Mouse (Mus musculus): ENCODE measurements around the gene Usp5.
"Not testable (repeated sequence)": the region's sequence is repeated elsewhere in the genome, so short reads cannot be mapped to it uniquely, and the experiment has no call there.

Gene Usp5

DNA sequence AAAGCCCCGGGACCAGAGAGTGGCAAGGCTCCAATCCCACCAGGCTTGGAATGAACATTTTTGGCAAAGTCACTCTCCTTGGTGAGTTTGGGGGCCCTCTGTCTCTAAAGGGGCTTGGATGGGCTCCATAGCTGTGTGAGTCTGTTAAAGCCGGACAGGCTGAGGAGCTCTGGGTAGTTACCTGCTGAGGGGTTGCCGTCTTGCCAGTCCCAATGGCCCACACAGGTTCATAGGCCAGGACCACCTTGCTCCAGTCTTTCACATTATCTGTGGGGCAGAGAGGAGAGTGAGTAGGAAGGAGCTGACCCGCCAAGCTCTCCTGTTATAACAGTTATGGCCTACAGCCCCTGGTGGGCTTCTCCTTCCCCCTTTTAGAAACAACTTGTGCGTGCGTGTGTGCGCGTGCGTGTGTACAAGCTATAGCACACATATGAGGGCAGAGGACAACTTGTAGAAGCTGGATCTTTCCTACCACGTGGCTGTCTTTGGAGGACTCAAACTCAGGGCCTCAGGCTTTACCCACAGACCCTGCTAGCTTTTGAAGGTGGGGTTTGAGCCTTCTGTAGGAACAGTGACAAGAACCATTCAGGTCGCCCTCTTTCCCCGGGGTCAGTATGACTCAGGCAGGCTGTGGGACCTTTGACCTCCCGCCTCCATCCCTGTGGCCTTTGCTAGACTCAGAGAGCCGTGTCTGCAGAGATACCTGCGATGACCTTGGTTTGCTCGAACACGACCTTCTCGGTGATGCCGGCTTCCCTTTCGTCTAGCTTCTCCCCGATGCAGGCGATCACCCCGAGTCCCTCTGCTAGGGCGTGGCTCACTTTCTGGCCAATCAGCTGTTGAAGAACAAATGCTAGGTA lies 17.4 kb downstream of the Usp5 start:
- no peak for DNase-seq (ENCODE audit: low read depth)

DNA sequence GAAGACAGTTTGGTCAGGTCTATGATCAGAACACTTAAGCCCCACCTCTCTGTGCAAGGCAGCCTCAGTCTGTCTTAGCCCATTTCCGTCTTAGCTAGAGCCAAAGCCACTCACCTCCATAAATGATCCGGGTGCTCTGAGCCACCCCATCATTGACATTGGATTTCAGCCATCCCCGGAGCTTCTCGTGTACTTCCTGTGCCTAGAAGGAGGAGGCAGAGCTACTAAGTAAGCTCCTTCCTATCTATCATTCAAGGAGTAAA lies 17.9 kb downstream of the Usp5 start:
- no peak for DNase-seq (ENCODE audit: low read depth)

DNA sequence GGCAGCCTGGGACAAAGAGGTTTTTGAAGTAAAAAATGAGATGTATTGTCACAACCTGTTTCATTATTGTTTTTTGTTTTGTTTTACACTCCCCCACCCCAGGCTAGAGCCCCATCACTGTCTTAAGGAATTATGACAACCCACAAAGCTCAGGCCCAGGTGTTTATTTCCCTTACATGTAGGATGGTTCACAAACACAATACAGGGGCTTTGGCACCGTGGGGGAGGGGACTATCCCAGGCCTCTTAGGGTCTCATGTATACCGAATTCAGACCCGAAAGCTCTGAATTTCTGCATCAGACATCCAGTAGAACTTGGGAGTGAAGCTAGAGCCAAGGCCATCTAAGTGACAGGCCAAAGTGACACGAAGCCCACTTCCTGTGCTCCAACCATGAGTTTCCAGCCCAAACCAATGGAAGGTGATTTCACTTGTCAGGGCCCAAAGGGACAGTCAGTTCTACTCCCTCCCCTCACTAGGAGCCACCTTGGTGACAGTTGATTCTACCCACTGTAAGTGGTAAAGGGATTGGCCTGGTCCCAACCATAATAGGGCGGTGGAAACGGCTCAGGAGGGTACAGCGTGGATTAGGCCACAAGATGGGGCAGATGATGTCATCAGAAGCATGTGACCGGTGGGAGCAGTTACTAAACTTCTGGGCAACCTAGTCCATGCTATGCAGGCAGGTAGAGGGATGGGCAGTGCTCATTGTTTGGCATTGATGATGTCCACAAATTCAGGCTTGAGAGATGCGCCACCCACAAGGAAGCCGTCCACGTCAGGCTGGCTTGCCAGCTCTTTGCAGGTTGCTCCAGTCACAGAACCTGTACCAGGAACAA lies 18.5 kb downstream of the Usp5 start:
- DNase-seq (ENCODE audit: low read depth): not testable (repeated sequence)

DNA sequence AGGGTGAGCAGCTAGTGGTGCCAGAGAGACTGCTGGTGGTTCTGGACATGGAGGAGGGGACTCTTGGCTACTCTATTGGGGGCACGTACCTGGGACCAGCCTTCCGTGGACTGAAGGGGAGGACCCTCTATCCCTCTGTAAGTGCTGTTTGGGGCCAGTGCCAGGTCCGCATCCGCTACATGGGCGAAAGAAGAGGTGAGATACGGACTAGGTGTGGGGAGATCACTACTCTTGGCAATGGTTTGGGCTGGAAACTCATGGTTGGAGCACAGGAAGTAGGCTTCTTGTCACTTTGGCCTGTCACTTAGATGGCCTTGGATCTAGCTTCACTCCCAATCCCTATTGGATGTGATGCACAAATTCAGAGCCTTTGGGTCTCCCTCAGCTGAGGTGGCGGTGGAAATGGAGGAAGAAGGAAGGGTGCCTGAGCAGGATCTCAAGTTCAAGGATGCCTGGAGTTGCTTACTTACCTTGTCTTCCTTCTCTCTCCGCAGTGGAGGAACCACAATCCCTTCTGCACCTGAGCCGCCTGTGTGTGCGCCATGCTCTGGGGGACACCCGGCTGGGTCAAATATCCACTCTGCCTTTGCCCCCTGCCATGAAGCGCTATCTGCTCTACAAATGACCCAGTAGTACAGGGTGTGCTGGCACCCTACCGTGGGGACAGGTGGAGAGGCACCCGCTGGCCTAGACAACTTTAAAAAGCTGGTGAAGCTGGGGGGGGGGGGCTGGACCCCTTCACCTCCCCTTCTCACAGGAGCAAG lies 19.3 kb downstream of the Usp5 start:
- no peak for DNase-seq (ENCODE audit: low read depth)

DNA sequence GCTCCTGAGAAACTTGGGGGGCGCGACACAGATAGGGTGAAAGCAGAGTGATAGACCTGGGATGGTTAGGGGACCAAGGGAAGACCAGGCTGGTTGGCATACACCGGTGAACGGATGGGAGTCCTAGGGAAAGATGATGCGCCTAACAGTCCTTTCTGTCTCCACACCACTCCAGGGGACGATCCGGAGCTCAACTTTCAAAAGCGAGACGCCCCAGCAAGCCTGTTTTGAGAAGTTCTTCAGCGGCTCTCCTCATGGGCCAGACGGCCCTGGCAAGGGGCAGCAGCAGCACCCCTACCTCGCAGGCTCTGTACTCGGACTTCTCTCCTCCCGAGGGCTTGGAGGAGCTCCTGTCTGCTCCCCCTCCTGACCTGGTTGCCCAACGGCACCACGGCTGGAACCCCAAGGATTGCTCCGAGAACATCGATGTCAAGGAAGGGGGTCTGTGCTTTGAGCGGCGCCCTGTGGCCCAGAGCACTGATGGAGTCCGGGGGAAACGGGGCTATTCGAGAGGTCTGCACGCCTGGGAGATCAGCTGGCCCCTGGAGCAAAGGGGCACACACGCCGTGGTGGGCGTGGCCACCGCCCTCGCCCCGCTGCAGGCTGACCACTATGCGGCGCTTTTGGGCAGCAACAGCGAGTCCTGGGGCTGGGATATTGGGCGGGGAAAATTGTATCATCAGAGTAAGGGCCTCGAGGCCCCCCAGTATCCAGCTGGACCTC lies 20.1 kb downstream of the Usp5 start:
- DNase-seq (ENCODE audit: low read depth): peak; percentile 65

DNA sequence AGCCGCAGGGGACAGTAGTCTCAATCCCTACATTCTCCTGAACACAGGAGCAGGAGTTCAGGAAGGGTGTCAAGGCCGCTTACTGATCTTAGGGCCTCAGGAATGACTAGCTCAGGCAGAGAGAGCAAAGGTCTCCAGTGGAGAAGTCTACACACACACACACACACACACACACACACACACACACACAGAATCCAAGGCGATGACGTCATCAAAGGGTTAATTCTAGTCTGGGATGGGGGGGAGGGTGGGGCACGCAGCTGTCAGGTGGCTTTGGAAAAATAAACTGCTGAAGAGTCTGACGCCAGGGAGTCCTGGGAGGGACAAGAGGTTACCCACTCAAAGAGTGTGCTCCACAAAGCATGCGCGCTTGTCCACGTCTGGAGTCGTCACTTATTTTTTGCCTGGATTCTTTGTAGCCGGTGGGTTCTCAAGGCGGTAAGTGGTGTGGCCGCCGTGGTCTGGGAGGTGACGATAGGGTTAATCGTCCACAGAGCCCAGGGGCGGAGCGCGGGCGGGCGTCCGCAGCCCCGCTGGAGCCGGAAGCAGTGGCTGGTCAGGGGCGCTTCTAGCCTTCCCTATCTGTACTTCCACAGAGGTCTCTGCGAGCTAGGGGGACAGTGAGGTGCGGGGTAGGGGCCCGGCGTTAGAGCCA lies 20.8 kb downstream of the Usp5 start, which contains the start of gene Spsb2:
TSS of gene Spsb2 (plus strand) at position 304 of the 655 bp plus-strand sequence.
- DNase-seq (ENCODE audit: low read depth): peak; percentile 46

DNA sequence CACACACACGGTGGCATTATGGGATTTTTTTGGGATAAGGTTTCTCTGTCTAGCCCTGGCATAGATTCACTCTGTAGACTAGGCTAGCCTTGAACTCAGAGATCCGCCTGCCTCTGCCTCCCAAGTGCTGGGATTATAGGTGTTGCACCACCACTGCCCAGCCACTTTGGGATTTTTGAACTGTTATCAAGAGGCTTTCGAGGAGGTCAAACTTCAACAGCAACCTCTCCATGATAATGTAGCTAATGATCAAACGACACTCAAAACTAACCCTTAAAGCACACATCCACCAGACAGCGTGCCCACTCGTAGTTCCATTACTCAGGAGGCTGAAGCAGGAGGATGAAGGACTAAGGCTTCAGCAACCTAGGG lies 21.3 kb downstream of the Usp5 start:
- DNase-seq (ENCODE audit: low read depth): no peak

DNA sequence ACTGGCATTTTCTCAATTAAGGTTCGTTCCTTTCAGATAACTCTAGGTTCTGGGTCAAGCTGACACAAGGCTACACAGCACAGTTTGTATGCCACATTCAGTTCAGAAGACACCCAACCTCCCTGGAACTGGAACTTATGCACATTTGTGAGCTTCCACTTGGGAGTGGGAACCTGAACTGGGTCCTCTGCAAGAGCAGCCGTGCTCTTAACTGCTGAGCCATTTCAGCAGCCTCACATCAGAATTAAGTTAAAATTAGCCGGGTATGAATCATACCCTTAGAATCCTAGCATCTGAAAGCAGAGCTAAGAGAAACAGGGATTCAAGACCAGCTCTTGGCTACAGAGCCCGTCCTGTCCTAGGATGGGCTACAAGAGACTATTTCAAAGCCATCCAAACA lies 21.9 kb downstream of the Usp5 start:
- no peak for DNase-seq (ENCODE audit: low read depth)

DNA sequence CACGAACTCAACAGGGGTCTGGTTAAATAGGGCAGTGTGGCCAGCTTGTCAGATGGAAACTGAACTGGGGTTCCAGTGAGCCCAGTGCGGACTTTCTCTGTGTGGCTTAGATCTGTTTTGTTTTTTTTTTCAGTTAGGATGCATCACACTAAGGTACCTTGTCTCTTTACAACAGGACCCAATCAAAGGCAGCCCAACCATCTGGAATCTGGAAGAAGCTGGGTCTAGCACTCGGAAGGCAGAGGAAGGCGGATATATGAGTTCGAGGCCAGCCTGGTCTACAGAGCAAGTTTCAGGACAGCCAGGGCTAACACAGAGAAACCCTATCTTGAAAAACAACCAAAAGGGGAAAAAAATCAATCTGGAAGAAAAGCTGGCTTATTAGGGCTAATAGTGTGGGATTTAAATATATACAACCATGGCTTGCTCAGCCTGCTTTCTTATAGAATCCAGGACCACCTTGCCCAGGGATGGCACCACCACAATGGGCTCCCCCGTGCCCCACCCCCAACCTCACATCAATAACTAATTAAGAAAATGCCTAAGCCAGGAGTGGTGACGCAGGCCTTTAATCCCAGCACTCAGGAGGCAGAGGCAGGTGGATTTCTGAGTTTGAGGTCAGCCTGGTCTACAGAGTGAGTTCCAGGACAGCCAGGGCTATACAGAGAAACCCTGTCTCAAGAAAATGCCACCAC lies 22.7 kb downstream of the Usp5 start:
- no peak for DNase-seq (ENCODE audit: low read depth)

DNA sequence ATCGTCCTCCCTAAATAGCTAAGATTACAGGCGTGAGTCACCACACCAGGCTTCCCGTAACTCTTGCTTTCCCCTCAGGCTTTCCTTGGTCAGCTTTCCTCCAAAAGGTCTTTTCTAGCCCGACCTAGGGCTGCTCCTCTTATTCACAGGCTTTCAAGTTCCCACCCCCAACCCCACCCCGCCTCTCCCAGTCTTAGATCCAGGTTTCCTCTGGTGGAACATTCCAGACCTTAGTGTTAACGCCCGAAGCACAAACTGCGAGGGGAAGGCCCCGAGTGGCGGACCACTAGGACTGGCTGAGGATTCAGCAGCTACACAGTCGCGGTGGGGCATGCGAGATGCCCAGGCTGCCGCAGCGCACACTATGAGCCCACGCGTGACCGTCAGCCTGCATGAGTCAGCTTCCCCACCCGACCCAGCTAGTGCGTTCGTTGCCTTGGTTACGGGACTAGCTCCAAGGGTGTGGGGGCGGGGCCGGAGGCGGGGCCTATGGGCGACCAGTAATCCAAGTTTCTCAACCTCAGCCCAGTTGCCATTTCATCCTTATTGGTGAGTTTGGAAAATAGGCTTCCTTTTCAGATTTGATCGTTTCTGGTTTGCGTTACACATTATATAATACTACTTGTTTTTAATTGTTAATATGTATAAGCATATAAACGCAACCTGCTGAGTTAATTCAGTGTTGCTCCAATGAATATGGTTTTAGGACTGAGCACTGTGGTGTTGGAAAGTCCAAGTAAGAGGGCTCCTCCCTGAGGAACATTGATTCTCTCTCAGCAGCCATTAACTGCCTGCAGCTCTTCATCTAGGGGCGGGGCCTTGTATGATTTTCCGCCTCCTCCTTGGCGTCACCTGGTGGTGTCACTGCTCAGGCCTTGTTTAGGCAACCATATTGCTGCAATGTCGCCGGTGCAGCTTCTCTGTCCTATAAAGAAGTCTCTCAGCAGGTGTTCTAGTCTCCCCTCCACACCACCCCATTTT lies 23.7 kb downstream of the Usp5 start:
- DNase-seq (ENCODE audit: low read depth): peak; percentile 86

DNA sequence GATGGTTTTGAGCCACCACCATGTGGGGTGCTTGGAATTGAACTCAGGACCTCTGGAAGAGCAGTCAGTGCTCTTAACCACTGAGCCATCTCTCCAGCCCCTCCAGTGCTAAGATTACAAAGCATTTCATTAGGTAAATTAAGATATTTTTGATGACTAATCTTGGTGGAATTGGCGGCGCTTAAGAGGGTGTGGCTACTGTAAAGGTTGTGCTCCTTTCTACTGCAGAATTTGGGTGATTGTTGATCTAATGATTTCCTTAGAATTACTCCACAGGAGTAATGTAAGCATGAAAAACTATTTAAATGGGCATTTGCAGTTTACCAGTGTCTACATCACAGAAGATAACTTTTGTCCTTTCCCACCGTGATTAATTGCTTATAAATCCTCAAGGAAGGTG lies 24.9 kb downstream of the Usp5 start:
- DNase-seq (ENCODE audit: low read depth): no peak

DNA sequence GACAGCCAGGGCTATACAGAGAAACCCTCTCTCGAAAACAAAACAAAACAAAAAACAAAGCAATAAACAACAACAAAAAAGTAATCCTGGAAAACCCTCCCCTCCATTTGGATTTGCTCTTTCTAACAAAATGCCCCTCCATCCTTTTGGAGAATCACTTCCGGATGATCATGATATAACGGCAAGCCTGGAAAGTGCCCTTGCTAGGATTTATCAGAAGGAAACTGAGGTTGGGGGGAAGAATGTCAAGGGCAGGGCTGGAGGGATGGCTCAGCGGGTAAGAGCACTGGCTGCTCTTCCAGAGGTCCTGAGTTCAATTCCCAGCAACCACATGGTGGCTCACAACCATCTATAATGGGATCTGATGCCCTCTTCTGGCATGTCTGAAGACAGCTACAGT lies 25.6 kb downstream of the Usp5 start:
- DNase-seq (ENCODE audit: low read depth): not testable (repeated sequence)

DNA sequence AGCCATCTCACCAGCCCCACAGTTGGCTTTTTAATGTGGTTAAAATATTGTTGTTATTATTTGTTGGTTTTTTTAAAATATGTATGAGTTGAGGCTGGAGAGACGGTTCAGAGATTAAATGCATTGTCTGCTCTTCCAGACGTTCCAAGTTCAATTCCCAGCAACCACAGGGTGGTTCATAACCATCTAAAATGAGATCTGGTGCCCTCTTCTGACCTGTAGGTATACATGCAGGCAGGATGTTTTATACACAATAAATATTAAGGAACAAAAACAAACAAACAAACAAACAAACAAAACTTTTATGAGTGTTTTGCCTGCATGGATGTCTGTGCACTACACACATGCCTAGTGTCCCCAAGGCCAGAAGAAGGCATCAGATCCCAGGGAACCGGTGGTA lies 26.2 kb downstream of the Usp5 start:
- no peak for DNase-seq (ENCODE audit: low read depth)

DNA sequence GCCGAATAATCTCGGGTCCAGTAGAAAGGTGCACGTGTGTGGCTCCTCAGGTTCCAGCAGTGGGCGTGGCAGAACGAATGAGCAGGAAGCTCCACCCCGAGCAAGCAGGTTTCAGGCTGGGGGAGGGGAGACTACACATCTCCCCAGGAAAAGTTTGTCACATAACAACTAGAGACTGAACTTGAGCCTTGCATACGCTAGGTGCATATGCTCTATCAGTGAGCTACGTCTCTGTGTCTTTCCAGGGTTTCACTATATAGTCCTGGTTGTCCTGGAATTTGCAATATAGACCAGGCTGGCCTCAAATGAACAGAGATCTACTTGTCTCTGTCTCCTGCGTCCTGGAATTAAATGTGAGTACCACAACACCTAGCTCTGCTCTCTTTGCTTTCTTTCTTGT lies 26.9 kb downstream of the Usp5 start:
- DNase-seq (ENCODE audit: low read depth): not testable (repeated sequence)

DNA sequence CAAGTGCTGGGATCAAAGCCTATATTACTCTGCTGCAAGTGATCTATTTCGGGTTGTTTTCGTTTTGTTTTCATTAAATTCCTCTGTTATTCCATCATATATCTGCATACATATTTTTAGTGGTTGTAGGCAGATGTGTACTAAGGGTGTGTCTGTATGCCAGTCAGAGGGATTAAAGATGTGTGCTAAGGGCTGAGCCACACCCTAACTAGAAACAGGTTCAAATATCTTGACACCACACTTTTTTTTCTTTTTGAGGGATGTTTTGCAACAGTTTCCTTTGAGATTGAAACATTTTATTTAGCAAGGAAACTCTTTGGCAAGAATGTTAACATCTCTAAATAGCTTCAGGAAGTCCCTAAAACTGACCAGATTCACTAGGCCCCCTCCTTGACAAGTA lies 33.1 kb downstream of the Usp5 start:
- no peak for DNase-seq (ENCODE audit: low read depth)

DNA sequence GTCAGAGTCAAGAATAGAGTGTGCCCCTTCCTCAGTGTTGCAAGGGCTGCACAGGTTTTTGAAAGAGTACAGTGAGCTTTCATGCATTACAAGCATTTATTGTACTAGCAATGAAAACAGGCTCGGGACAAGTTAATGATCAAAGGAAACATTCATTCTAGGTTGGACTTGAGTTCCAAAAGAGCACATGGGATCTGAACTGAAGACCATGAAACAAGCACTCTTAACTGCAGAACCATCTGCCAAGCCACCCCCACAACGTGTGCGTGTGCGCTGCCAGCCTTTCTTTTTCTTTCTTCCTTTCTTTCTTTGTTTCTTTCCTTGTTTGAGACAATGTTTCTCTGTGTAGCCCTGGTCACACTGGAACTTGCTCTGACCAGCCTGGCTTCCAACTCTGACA lies 33.5 kb downstream of the Usp5 start:
- no peak for DNase-seq (ENCODE audit: low read depth)

DNA sequence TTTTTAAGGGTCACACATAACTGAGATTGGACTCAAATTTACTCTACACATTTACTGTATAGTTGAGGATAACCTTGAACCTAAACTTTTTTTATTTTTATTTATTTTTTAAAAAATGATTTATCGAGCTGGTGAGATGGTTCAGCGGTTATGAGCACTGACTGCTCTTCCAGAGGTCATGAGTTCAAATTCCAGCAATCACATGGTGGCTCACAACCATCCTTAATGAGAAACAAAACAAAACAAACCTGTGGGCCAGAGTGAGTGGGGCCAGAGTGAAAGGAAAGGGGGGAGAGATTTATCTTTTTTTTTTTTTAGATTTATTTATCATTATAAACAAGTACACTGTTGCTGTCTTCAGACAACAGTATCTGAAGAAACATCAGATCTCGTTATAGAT lies 37.4 kb downstream of the Usp5 start:
- DNase-seq (ENCODE audit: low read depth): no peak

DNA sequence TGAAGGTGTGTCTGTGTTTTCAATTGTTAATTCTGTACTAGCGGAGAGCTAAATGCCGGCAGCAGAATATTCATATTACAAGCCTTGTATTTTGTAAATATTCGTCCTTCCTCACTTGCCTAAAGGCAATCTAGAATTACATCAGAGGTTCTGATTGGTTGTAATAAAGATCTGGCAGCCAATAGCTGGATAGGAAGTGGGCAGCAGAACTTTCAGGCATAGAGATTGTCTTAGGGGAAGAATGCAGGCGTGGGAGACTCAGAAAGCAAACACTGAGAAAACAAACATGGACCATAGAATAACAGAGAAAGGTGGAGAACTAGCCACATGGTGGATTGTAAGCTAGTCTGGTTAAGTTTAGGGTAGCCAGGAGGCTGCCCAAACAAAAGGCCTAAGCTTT lies 39.2 kb downstream of the Usp5 start:
- DNase-seq (ENCODE audit: low read depth): no peak

DNA sequence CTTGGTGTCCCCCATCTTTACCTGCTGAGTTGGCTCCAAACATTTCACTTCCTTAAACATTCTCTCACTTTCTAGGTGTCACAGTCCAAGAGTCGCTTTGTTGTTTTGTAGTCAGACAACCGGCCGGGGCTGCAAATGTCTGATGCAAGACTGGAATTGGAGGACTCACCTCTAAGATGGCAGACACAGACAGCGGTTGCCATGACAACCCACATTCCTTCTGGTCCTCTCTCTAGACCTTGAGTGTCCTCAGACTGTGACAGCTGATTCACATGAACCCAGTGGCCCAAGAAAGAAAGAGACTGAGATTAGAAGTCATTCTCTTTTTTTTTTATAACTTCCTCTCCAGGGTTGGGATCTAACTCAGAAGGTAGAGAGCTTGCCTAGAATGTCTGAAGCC lies 39.8 kb downstream of the Usp5 start:
- no peak for DNase-seq (ENCODE audit: low read depth)

DNA sequence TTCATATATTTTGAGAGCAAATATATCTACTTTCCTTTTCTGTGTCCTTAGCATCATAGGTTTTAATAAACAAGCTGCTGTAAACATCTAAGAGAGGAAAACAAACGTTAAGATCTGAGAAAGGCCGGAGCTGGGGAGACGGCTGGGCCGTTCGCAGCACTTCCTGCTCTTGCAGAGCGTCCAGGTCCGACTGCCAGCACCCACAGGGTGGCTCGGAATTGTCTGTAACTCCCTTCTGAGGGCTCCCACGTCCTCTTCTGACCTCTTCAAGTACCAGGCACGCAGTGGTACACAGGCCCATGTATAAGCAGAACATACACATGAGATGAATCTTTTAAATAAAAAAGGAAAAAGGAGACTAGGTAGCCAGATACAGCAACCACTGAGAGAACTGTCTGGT lies 41.6 kb downstream of the Usp5 start:
- no peak for DNase-seq (ENCODE audit: low read depth)
